Mouse (Mus musculus) adrenal gland, adult 8-10 months (tissue): Measurements from ENCODE around the gene Krt13. TPM values are rescaled to one million over a fixed set of nuclear protein-coding genes. Genes with fewer than 3 reads are reported as not detected.

ENCODE experiments used
- DNase-seq: peaks from one replicate; pipeline ENCODE4 v3.0.0; 2022
- total RNA-seq, 4 experiments: library from RNA; stranded (reverse); gene quantifications; 2 replicates each; pipeline ENCODE4 v1.2.4; 2022

The Krt13 gene
- total RNA-seq = not detected

DNA sequence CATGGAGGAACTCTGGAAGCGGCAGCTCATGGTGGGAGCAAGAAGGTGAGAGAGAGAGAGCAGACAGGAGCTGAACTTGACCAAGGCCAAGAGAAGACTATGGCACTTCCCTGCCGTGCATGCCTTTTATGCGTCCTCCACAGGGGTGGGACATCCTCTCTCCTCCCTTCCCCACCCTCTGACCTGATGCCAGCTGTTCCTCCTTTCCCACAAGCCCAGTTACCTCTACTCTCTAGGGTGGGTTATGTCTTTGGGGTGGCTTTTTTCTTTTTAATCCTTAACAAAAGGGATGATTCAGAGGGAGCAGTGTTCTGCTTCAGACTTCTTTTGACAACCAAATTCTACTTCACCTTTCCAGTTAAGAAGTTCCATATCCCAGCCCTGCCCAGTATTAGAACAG, at the start of gene Krt13:
Krt13 (minus strand) TSS at position 101 of the 400 bp plus-strand sequence.
- no peak for DNase-seq

DNA sequence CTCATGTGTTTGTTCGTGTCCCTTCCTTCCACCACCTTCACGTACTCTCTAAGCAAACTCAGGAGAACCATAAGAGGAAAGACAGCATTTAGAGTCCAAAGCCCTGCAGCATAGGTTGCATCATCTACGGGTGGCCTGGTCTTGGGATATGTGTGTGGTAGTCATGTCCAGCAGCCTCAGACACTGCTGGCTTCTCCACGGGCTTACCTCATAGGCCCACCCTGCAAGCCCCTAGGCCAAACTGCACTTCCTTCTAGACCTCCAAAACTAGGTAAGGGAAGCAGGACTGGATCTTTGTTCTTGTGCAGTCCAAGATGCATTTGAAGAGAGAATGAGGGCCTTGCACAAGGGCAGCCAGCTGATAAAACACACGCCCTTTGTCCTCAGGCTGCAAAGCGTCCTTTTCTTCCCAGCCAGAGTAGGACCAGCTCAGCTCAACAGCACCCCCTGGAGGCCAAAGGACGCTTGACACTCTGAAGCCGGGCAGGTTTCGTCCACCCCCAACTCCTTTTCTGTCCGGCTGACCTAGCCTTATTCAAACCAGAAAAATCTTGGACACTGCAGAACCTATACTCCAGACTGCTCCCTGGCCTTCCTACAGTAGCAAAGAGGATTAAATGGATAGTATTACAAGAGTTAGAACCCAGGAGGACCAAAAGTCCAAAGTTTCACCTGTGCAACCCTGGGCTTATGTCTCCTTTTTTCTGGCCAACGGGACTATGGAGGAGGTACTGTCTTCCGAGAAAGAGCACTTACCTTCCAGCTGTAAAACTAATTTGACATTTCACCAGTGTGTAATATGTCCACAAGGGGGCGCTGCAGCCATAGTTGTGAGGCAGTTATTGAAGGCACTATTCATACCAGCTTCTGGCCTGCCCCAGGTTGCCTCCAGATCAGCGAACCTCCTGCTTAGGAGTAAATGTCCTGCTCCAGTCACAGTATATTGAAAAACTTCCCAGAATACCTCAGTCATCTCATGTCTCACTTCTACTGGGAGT, 47.7 kb upstream of the Krt13 start:
- DNase-seq = peak; percentile 33

DNA sequence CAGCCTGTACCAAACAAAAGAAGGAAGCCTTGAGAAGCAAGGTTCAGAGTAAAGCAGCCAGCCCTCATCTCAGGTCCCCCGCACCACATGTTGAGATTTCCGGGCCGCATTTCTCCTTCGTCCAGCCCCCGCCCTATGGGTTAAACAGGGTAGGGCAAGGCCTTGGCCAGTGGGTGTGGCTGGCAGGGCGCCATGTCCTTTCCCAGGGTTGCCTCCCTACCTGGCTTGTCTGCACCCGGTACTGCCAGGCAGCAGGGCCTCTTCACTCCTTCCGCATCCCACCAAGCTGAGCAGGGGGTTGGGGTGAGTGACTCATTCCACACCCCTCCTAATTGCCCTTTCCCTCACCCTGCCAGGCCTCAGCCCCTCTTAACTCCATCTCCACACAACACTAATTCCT, 46.7 kb upstream of the Krt13 start:
- no peak for DNase-seq

DNA sequence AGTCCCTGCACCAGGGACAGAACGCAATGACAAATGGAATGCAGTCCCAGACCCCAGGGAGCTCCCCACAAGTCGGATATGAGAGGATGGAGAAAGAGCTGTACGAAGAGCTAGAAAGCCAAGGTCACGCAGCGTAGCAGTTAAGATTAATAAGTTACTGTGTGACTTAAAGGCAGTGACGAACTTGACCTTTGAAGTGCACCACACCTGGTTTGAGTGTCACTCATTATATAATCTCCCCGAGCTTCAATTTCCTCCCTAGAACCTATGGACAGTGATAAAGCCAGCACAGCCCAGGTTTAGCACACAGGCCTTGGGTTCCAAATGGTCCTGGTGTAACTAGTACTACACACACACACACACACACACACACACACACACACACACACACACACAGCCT, 43.0 kb upstream of the Krt13 start:
- no peak for DNase-seq

DNA sequence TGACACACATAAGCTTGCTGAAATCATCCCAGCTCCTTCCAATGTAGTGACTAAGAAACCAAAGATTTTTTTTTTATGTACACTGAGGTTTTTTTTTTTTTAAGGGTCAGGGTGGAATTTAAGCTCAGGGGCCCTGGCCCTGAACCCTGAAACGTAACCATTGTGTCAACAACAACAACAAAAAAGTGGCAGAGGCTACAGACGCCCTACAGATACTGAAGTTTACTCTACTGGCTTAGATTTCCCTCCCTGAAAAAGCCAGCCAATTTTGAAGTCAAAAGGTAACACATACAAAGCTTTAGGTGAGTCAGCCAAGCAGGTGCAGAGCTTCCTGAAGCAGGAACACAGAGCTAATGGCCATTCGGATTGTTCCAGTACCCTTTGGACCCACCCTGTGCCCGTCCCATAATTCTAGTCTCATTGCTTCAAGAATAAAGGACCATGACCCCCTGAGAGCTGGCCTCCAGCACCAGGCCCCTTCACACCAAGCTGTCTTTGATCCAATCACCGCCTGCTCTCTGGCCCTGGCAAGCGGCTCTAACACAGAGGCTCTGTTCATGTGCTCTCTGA, 36.6 kb upstream of the Krt13 start:
- DNase-seq = no peak

DNA sequence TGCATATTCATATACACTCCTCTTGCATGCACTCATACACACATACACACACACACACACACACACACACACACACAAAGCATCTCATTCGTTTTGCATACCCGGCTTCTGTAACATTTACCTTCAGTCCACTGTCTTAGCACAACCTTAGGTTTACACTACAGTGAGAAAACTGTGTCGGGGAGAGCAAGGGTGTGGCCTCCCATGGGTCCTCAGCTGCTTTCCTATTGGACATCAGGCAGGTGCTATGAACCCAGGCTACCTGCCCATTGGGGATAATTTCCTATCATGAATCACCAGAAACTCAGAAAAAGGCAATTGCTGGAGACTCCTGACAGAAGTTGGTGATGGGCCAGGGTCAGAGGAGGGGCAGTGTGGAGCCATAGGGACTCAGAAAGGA, 36.0 kb upstream of the Krt13 start:
- no peak for DNase-seq

DNA sequence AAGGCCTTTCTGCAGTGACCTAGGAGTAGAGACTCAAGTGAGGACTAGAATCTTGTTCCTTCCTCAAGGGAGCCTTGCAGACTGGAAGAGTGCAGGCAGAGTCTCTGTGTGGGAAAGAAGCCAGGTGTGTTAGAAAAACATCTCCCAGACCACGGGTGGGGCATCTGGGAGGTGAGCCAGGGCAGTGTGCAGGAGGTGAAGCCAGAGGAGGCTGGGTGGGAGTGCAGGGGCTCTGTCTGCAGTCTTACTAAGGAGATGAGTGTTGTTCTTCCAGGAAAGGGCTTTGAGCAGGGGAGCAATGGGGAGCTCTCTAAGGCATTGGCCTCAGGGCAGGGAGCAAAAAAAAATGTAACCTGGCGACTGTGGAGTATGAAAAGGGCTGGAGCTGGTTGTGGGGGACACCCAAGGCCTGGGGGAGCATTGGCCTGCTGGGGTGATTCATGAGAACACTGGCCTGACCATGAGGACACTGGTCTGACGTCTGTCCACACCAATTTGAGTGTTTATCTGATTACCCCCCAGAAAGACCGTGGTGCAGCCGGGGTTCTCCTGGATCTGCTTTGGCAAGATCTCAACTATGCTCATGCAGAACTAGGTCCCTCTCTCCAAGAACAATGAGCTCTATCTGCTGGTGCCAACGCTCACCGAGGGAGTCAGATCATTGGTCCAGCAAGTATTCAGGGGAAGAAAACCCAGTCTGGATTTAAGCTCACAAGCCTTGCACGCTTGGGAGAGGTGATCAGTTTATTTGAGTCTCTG, 34.3 kb upstream of the Krt13 start:
- no peak for DNase-seq

DNA sequence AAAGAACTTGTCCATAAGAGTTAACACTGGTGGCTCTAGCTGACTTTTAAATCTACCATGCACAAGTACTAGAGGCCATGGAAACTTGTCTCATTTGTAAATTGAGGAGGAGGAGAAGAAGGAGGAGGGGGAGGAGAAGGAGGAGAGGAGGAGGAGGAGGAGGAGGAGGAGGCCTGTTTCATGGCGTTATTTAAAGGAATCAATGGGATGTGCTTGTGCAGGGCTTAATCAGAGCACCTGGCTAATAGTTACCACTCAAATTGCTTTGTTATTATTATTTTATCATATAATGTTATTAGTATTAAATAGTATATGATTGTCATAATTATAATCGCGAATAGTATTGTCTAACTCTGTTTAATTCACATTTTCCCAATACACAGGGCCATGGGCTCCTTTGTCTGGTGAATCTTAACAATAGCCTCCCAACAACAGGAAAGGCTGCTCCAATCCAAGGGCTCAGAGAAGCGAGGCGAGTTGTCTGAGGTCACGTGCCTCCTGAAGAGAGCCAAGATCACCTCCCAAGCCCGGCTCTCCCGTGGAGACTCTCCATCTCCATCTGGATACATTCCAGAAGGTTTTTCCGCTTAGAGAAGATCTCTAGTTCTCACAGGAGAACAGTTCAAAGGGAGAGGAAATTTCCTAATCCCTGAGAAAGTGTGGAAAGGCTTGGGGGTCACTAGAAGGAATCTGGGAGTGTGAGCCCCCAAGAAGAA, 27.4 kb upstream of the Krt13 start, which contains the start of gene Krt19:
Krt19 (minus strand) TSS at position 51 of the 716 bp plus-strand sequence.
- DNase-seq = no peak

DNA sequence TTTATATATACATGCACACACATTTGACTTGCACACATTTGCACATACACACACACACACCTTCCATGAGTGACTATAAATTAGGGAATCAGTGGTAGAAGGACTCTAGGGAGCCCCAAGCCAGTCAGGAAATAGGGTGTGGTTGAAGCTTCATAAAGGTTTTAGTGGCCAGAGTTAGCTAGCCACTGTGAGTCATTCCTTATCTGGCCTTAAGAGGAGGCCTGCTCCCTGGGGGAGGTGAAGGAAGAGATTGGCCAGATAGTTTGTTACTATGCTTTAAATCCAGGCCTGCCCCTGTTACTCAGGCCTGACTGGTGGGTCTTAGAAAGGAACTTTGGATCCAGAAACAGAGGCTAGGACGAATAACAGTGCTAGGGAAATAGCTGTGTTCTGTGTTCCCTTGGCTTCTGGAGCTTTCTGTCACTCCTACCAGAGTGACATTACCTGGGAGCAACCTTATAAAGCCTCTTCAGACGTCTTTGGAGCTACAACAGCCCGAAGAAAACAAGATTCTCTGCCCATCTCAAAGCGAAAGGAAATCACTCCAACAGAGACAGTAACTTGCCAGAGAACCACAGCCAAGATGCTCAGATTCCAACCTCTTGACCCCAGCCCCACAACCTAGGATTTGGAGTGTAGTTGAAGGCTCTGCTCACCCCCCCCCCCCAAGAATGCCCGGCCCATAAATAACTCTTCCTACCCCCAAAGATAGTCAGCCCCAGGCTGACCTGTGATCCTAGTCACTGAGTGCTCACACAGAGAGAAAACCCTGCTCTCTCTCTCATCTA, 26.4 kb upstream of the Krt13 start:
- no peak for DNase-seq

DNA sequence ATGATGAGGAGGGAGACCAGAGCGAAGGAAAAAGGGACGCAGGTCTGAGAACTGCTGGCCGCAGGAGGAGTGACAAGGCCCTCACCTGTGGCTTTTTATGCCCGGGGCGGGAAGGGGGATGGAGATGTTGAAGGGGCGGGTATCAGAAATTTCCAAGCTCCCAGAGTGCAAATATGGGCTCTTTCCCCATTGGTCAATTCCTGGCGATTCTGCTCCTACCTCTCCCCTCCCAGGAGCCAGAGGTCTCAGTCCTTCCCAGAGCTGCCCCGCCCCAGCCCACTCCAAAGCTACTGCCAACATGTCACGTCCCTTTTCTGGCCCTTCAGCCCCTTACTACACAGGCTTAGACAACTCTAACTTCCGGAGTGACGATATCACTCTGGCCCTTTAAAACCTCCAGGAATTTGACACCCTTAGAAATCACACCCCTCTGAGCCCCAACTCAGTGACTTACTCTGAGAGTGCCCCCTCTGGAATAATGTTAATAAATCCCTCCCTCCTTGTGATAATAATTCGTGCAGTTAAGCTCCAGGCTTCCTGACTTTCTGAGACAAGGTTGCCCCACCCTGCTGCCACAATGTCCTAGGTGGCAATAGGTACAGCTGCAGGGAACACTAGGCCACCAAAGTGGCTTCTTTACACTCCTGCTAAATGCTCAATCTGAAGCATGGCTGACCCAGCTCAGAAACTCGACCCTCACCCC, 24.6 kb upstream of the Krt13 start:
- no peak for DNase-seq

DNA sequence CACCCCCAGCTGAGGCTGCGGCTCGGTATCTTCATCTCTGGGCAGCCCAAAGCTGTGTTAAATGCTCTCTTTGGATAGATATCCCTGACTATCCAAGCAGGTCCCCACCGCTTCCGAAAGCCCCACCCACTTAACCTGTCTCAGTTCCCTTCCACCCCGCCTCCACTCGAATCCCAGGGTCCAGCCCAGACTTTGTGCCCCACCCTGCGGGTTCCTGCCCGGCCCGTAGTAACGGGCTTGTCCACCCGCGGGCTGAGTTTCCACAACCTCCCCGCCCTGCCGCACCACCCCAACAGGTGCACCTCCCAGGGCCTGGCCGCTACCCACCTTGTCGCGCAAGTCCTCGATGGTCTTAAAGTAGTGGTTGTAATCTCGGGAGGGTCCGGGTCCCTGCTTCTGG, 23.7 kb upstream of the Krt13 start:
- no peak for DNase-seq

DNA sequence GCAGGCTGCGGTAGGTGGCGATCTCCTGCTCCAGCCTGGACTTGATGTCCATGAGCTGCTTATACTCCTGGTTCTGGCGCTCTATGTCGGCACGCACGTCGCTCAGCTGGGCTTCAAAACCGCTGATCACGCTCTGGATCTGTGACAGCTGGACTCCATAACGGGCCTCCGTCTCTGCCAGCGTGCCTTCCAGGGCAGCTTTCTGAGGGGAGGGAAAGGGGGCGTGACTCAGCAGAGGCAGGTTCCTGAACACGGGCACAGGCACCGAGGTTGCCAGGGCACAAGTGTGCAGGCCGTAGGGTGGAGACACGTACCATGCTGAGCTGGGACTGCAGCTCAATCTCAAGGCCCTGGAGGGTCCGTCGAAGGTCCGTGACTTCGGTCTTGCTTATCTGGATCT, 19.6 kb upstream of the Krt13 start:
- no peak for DNase-seq

DNA sequence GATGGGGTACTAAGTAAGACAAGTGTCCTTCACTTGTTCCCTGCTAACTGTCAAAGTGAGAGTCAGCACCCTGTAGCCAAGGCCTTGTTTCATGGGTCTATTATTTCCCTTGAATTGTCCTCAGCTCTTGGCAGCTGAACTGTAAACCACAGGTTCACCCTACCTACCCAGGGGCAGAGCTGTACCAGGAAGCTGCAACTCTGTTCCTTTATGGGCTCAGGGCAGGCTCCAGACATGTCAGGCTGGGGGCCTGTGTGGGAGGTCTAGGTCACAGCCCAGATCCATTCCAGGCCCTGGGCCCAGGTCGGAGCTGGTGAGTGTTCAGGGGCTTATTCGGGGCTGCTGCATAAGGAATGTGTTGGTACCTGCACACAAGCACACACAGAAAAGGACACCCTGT, 18.0 kb upstream of the Krt13 start:
- no peak for DNase-seq

DNA sequence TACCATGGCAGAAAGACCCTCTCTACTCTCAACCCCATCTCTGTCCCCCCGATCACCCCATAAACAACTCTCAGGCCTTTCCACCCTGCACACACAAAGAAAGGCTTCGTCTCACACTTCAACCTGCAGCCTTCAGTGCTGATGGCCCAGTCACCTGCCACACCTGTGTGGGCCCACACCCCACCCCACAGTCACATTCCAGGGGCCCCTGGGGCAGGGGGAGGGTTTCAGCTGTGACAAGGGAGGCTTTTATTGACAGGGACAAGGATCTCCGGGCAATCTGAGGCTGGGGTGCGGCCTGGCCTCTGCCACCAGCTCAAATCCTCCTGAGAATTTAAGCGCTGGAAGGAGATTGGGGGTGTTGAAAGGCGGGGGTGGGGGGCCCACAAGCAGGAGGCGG, 17.4 kb upstream of the Krt13 start:
- DNase-seq = no peak

DNA sequence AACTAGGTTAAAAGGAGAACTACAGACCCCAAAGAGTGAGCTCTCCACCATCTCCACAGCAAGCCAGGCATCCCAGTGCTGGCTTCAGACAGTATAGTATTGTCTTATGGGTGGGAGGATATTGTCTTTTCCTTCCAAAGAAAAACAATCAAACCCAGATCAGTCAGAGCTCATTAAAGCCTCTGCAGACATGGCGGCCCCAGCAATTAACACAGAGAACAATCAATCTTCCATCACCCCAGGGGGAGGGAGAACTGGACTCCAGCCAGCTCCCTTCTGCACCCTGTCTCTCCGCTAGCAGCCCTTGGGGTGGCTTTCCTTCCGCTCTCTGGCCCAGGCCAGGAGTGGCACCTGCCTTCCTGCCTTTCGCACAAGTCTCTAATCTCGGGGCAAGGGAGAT, 16.3 kb upstream of the Krt13 start:
- no peak for DNase-seq

DNA sequence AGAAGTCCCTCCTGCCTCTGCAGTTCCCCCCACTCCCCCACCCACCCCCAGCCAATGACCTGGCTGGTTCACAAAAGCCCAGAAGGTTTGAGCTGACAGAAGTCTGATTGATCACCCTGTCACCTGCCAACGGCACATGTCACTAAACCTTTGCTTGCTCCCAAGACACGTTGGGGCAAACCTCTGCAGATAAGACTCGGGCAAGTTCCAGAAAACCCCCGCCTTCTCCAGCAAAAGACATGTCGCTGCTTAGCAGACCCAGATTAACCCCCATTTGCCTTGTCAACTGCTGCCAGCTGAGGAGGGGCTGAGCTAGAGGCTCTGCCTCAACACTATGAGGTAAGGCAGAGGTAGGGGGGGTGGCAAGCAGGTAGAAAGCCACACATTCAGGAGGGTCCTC, 15.2 kb upstream of the Krt13 start:
- no peak for DNase-seq

DNA sequence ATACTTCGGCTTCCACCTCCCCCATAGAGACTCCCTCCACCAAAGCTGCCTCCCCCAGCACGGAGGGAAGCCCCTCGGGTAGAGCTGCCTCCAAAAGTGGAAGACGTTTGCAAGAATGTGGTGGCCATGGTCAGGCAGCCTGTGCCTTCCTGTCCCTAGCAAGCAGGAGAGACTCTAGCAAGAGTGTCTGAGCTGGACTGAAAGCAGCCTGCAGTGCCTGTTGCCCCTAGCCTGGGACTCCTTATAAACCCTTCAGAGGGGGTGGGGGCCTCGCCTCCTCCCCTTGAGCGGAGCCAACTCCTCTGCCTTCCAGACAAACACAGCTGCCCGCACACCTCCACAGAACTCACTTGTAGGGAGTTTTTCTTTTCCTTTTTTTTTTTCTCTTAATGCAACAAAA, 14.4 kb upstream of the Krt13 start, which contains the start of gene Krt15:
Krt15 (minus strand) TSS at position 198 of the 400 bp plus-strand sequence.
- no peak for DNase-seq

DNA sequence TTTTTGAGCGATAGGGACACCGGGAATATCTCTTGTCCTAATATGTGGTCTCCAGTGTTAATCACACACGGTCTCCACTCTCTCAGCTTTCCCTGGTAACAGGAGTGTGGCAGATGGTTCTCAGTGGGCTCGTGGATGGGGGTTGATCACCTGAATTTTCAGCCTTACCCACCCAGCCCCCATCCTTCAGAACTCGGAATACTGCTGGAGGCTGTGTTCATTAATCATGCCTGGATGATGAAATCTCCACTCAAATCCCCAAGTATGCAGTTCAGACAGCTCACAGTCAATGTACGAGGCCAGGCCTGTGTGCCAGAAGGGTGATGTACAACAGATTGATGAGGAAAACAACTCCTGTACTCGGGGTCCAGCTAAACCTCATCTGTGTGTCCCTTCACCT, 3.5 kb upstream of the Krt13 start:
- DNase-seq = no peak

DNA sequence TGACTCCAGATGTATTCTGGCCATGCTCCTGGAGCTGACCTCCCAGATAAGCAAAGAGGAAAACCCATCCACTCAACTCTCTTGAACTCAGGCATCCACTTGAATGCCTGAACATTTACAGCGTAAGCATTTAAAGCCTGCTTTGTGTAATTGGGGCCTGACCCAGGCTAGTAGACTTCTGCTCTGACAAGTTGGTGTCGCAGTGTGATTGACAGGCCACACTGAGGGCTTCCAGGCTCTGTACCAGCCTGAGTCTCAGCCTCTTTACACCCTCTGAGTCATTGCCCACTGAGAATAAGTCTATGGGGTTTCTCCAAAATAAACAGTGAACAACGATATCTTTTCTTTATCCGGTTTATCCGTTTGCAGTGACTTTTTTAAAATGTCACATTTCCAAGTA, 1.0 kb downstream of the Krt13 start:
- DNase-seq = no peak

DNA sequence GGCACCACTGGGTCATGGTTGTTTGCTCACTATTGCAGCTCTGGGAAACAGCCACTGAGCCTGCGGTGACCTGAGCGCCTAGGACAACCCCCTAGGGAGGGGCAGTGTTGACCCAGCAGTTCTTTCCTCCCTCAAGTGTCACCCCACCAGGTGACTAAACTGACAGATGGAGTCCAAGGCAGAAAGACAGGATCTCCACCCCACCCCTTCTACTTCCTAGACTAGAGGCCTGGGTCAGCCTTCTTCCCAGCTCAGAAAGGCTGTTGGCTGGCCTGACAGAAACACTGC, 7.7 kb downstream of the Krt13 start:
- DNase-seq = peak; percentile 54
